Mouse (Mus musculus): ENCODE data around the gene 9130204L05Rik. TPM values are rescaled to one million over a fixed set of nuclear protein-coding genes. Genes with fewer than 3 reads are reported as not detected.

9130204L05Rik gene
- polyA plus RNA-seq (2012; ENCODE audit: insufficient read depth, insufficient read length, missing spikeins) = not detected in 2 replicates

GRCm38 (mm10) chr3:91090703-91091102, at the start of gene 9130204L05Rik:
Gene 9130204L05Rik, minus strand, starts transcription at chr3:91090803.
- no peak within 1 kb of the TSS for H3K4me3 ChIP-seq (ENCODE audit: insufficient read depth, low read length)
- TF ChIP-seq CTCF (IDR thresholded peaks at IDR 0.05; ENCODE audit: low read depth, low read length) (no peak), POLR2A (IDR thresholded peaks at IDR 0.05; ENCODE audit: borderline replicate concordance, low read depth, low read length) (no peak)
- no peak within 1 kb of the TSS for H3K27ac ChIP-seq (ENCODE audit: insufficient read depth, low read depth, low read length)
- H3K4me1 ChIP-seq (ENCODE audit: control insufficient read depth, insufficient read depth, low read length) = no peaks in the 10 kb centered on the region

GRCm38 (mm10) chr3:91108696-91109095, 18.1 kb upstream of the 9130204L05Rik start:
- no peaks in the 10 kb centered on the region for H3K4me1 ChIP-seq (ENCODE audit: control insufficient read depth, insufficient read depth, low read length)
- TF ChIP-seq CTCF (IDR thresholded peaks at IDR 0.05; ENCODE audit: low read depth, low read length) (no peak), POLR2A (IDR thresholded peaks at IDR 0.05; ENCODE audit: borderline replicate concordance, low read depth, low read length) (no peak)
- H3K4me3 ChIP-seq (ENCODE audit: insufficient read depth, low read length) = no peak overlapping the region
- H3K27ac ChIP-seq (ENCODE audit: insufficient read depth, low read depth, low read length) = no peak overlapping the region

- TF ChIP-seq POLR2A (IDR thresholded peaks at IDR 0.05; ENCODE audit: borderline replicate concordance, low read depth, low read length) = no peak
- TF ChIP-seq CTCF (IDR thresholded peaks at IDR 0.05; ENCODE audit: low read depth, low read length) = no peak
- Histone ChIP-seq H3K4me1 (ENCODE audit: control insufficient read depth, insufficient read depth, low read length) (no peaks in the 10 kb centered on the region), H3K4me3 (ENCODE audit: insufficient read depth, low read length) (no peak overlapping the region), H3K27ac (ENCODE audit: insufficient read depth, low read depth, low read length) (no peak overlapping the region)
These were observed 31.4 kb downstream of the 9130204L05Rik start for GRCm38 (mm10) chr3:91059211-91059610.

- Histone ChIP-seq H3K4me1 (ENCODE audit: control insufficient read depth, insufficient read depth, low read length) (no peaks in the 10 kb centered on the region), H3K27ac (ENCODE audit: insufficient read depth, low read depth, low read length) (no peak overlapping the region), H3K4me3 (ENCODE audit: insufficient read depth, low read length) (no peak overlapping the region)
- TF ChIP-seq CTCF (IDR thresholded peaks at IDR 0.05; ENCODE audit: low read depth, low read length) (no peak), POLR2A (IDR thresholded peaks at IDR 0.05; ENCODE audit: borderline replicate concordance, low read depth, low read length) (no peak)
These were observed 37.9 kb downstream of the 9130204L05Rik start for GRCm38 (mm10) chr3:91052654-91053053.

All from bone marrow macrophage, adult 2 months (primary cell).